Mouse (Mus musculus) CD4-positive naive resting alpha-beta T cell, adult 76 days (primary cell): Measurements from ENCODE around the gene Rab33a. TPM values are rescaled to one million over a fixed set of nuclear protein-coding genes. Genes with fewer than 3 reads are reported as not detected.

Experiments used
- total RNA-seq: library from RNA; stranded (reverse); gene quantifications from one replicate; pipeline ENCODE4 v1.2.4, GENCODE M21; 2023

Rab33a gene
- not detected for total RNA-seq

GRCm38 (mm10) chrX:48518808-48519548, at the start of gene Rab33a:
TSS of gene Rab33a (plus strand) at chrX:48519285.

GRCm38 (mm10) chrX:48513166-48513807, 5.8 kb upstream of the Rab33a start, which contains the start of gene Aifm1:
TSS of gene Aifm1 (minus strand) at chrX:48513563.

Other genes with a start within 250 kb of the Rab33a start
- 11.5 TPM for gene Bcorl1, start 177.9 kb upstream of the Rab33a start, total RNA-seq
- 100 TPM for gene Elf4, start 56.2 kb upstream of the Rab33a start, total RNA-seq
- gene Aifm1, start 5.7 kb upstream of the Rab33a start, total RNA-seq: 20.3 TPM
- gene Zfp280c, start 75.2 kb downstream of the Rab33a start, total RNA-seq: 34.2 TPM
- gene Slc25a14, start 104.1 kb downstream of the Rab33a start, total RNA-seq: 6.2 TPM
- not detected for gene Gpr119, start 155.2 kb downstream of the Rab33a start, total RNA-seq
- 10.0 TPM for gene Rbmx2, start 175.7 kb downstream of the Rab33a start, total RNA-seq